ENCODE assay signal across 9 mouse cellular contexts in the genomic region with DNA sequence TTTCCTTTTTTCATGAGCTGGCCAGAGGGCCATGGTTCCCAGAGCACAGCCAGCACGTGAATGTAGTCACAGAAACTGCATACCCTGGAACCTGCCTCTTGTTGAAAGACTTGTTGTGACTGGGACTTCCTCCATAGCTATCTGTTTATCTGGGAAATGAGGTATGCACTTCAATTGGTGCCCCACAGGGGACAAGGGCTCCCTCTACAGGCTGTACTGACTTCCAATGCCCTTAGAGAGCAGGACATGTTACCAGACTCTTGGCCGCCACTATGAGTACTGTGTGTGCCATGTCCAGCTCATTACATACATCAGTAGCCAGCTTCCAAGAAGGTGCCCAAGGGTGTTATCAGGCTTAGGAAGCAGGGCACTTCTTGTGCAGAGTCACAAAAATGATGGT. TPM values are rescaled to one million over a fixed set of nuclear protein-coding genes. Genes with fewer than 3 reads are reported as not detected.
DNase-seq lines count a peak whose midpoint lies in the region; ATAC-seq and TF ChIP-seq lines count a peak whose summit lies in the region.
"Had no signal": no experiment of that assay in that cellular context is flagged by ENCODE, and none has a peak within 500 bp of the region (broad histone marks: within the 10 kb centered on the region; RNA-seq: fewer than 3 reads in every experiment).

No protein-coding gene starts in this region.

- no peaks in the 10 kb centered on the region for H3K9me3 ChIP-seq in stomach, postnatal 0 days (ENCODE audit: control insufficient read depth, low read length)
- H3K9me3 ChIP-seq: megakaryocyte, embryonic 14.5 days had no signal

- intact Hi-C loops in gastrocnemius, adult 2 months (cut with DNase I), result no loop called here

- no peak overlapping the region for H3K4me3 ChIP-seq in gastrocnemius, adult 2 months
- no peak overlapping the region for H3K4me3 ChIP-seq in thymus, adult 2 months (ENCODE audit: control insufficient read depth, insufficient read depth, low read length)
- H3K4me3 ChIP-seq in stomach, postnatal 0 days (ENCODE audit: low read depth, low read length), result no peak overlapping the region
- H3K4me3 ChIP-seq: megakaryocyte, embryonic 14.5 days had no signal

- peaks cover 39% of the 10 kb centered on the region for H3K36me3 ChIP-seq in thymus, adult 2 months (ENCODE audit: control insufficient read depth, insufficient read depth, low read length)
- H3K36me3 ChIP-seq in stomach, postnatal 0 days (ENCODE audit: control insufficient read depth, insufficient read depth, low read length), result peaks cover 28% of the 10 kb centered on the region

- no peak for TF ChIP-seq EP300 in stomach, postnatal 0 days (optimal IDR thresholded peaks at IDR 0.05)

- H3K9ac ChIP-seq in stomach, postnatal 0 days (ENCODE audit: low read length), result no peak overlapping the region

- 87% methylated on average over 2 of the region's 2 CpGs for WGBS in thymus, adult 2 months
- 71% methylated on average over 2 of the region's 2 CpGs for WGBS in stomach, postnatal 0 days

- ATAC-seq in hematopoietic stem cell, adult 5-6 weeks (replicated peaks in 1 of 2; ENCODE audit: insufficient read depth in 1 of 2, low FRiP score in 2 of 2, low TSS enrichment in 1 of 2, low read depth in 1 of 2, poor library complexity in 2 of 2, severe bottlenecking in 2 of 2), result peak; percentile 27 to 56; a peak in 1 of 4 replicates
- peak; percentile 45; the same call in 1 of the 2 replicates for ATAC-seq in stomach, postnatal 0 days (ENCODE audit: low FRiP score, low TSS enrichment)
- ATAC-seq in activated CD4-positive, CD25-positive, alpha-beta regulatory T cell, adult 4 months, result no peak

- no peak overlapping the region for H3K4me2 ChIP-seq in stomach, postnatal 0 days (replicated peaks; ENCODE audit: low read depth)

- peak; percentile 67 for DNase-seq in gastrocnemius, adult 2 months
- no peak for DNase-seq in gastrocnemius, postnatal 4 days (ENCODE audit: low spot score in 2 of 2)
- peak; percentile 47 for DNase-seq in thymus, adult 2 months
- DNase-seq in thymus, adult 18-20 months, result no peak
- peak; percentile 44 for DNase-seq in stomach, postnatal 0 days (ENCODE audit: low spot score)
- no peak for DNase-seq in ovary, postnatal 36 days (ENCODE audit: low spot score)

- TF ChIP-seq POLR2A in thymus, adult 2 months (IDR thresholded peaks at IDR 0.05; ENCODE audit: control insufficient read depth, extremely low read depth, insufficient read depth, low read length, poor library complexity), result no peak

- H3K27ac ChIP-seq in gastrocnemius, adult 2 months, result no peak overlapping the region
- no peak overlapping the region for H3K27ac ChIP-seq in thymus, adult 2 months (ENCODE audit: control insufficient read depth, insufficient read depth, low read length)
- no peak overlapping the region for H3K27ac ChIP-seq in stomach, postnatal 0 days (replicated peaks)

- no peaks in the 10 kb centered on the region for H3K4me1 ChIP-seq in thymus, adult 2 months (replicated peaks; ENCODE audit: control insufficient read depth, insufficient read depth, low read length)
- H3K4me1 ChIP-seq in stomach, postnatal 0 days (replicated peaks; ENCODE audit: control insufficient read depth, insufficient read depth), result no peaks in the 10 kb centered on the region

- no peaks in the 10 kb centered on the region for H3K27me3 ChIP-seq in thymus, adult 2 months (ENCODE audit: control insufficient read depth, insufficient read depth, low read length)
- H3K27me3 ChIP-seq in stomach, postnatal 0 days (ENCODE audit: control insufficient read depth, insufficient read depth, low read length), result no peaks in the 10 kb centered on the region
- H3K27me3 ChIP-seq: megakaryocyte, embryonic 14.5 days had no signal

- peak; percentile 67 for TF ChIP-seq CTCF in gastrocnemius, adult 2 months (IDR thresholded peaks at IDR 0.05)
- TF ChIP-seq CTCF in thymus, adult 2 months (IDR thresholded peaks at IDR 0.05; ENCODE audit: borderline replicate concordance, control insufficient read depth, extremely low read depth, insufficient read depth, low read length, poor library complexity), result no peak
- peak; percentile 68 for TF ChIP-seq CTCF in stomach, postnatal 0 days (IDR thresholded peaks at IDR 0.05; ENCODE audit: low read depth)

RNA-seq across cellular contexts. Expression of gene Ajm1, which starts 10.3 kb away (rescaled TPM):
- not detected for total RNA-seq in gastrocnemius, adult 2 months (2021)
- total RNA-seq in gastrocnemius, postnatal 4 days (2021), result under 1 TPM; 0.07 to 0.08 TPM
- polyA plus RNA-seq in thymus, adult 2 months (2012; rRNA removed), result 7.0 and 7.4 TPM in 2 replicates
- total RNA-seq in hematopoietic stem cell, adult 5-6 weeks (2017), result 0.40 TPM in 1 of 2 replicates, not detected in the other
- polyA plus RNA-seq in stomach, postnatal 0 days (2015; fragmentation: Nextera tagmentation; extraction: Ambion mirVana), result 0.29 and 0.52 TPM in 2 replicates
- polyA plus RNA-seq in activated CD4-positive, CD25-positive, alpha-beta regulatory T cell, adult 4 months (2017; shearing (Covaris generic)), result under 1 TPM in 1 of 2 experiments, not detected in 1; 0.07 TPM

RNA-seq across cellular contexts. Expression of gene Rabl6, which starts 16.5 kb away (rescaled TPM):
- total RNA-seq in gastrocnemius, adult 2 months (2021), result 10 to 100 TPM; 85.6 to 95.2 TPM
- total RNA-seq in gastrocnemius, postnatal 4 days (2021), result 10 to 100 TPM; 59.3 to 65.0 TPM
- 83.4 and 89.6 TPM in 2 replicates for polyA plus RNA-seq in thymus, adult 2 months (2012; rRNA removed)
- total RNA-seq in hematopoietic stem cell, adult 5-6 weeks (2017), result 56.5 and 67.0 TPM in 2 replicates
- polyA plus RNA-seq in stomach, postnatal 0 days (2015; fragmentation: Nextera tagmentation; extraction: Ambion mirVana), result 30.9 and 32.2 TPM in 2 replicates
- polyA plus RNA-seq in activated CD4-positive, CD25-positive, alpha-beta regulatory T cell, adult 4 months (2017; shearing (Covaris generic)), result 10 to 100 TPM; 16.1 to 19.8 TPM

RNA-seq across cellular contexts. Expression of gene Phpt1, which starts 16.8 kb away (rescaled TPM):
- total RNA-seq in gastrocnemius, adult 2 months (2021), result 10 to 100 TPM; 52.7 to 64.7 TPM
- total RNA-seq in gastrocnemius, postnatal 4 days (2021), result 10 to 100 TPM; 43.0 to 44.8 TPM
- 73.6 and 94.7 TPM in 2 replicates for polyA plus RNA-seq in thymus, adult 2 months (2012; rRNA removed)
- 27.8 and 63.7 TPM in 2 replicates for total RNA-seq in hematopoietic stem cell, adult 5-6 weeks (2017)
- polyA plus RNA-seq in stomach, postnatal 0 days (2015; fragmentation: Nextera tagmentation; extraction: Ambion mirVana), result 87.0 and 87.5 TPM in 2 replicates
- 10 to 100 TPM; 55.3 to 61.6 TPM for polyA plus RNA-seq in activated CD4-positive, CD25-positive, alpha-beta regulatory T cell, adult 4 months (2017; shearing (Covaris generic))

RNA-seq across cellular contexts. Expression of gene Mamdc4, which starts 17.2 kb away (rescaled TPM):
- total RNA-seq in gastrocnemius, adult 2 months (2021), result 1 to 10 TPM; 1.6 to 4.0 TPM
- total RNA-seq in gastrocnemius, postnatal 4 days (2021), result 1 to 10 TPM; 2.3 to 2.5 TPM
- 18.9 and 25.8 TPM in 2 replicates for polyA plus RNA-seq in thymus, adult 2 months (2012; rRNA removed)
- total RNA-seq in hematopoietic stem cell, adult 5-6 weeks (2017), result 1.1 and 4.8 TPM in 2 replicates
- 0.34 and 0.55 TPM in 2 replicates for polyA plus RNA-seq in stomach, postnatal 0 days (2015; fragmentation: Nextera tagmentation; extraction: Ambion mirVana)
- under 1 TPM; 0.40 to 0.91 TPM for polyA plus RNA-seq in activated CD4-positive, CD25-positive, alpha-beta regulatory T cell, adult 4 months (2017; shearing (Covaris generic))

RNA-seq across cellular contexts. Expression of gene Ccdc183, which starts 25.6 kb away (rescaled TPM):
- not detected for total RNA-seq in gastrocnemius, adult 2 months (2021)
- not detected for total RNA-seq in gastrocnemius, postnatal 4 days (2021)
- not detected in 2 replicates for polyA plus RNA-seq in thymus, adult 2 months (2012; rRNA removed)
- not detected in 2 replicates for total RNA-seq in hematopoietic stem cell, adult 5-6 weeks (2017)
- 0.21 and 0.34 TPM in 2 replicates for polyA plus RNA-seq in stomach, postnatal 0 days (2015; fragmentation: Nextera tagmentation; extraction: Ambion mirVana)
- not detected for polyA plus RNA-seq in activated CD4-positive, CD25-positive, alpha-beta regulatory T cell, adult 4 months (2017; shearing (Covaris generic))

Comparison
In these comparisons a context has a peak if more than half of its experiments do, and no peak if none do; other contexts are left out.
1. DNase-seq: peak in gastrocnemius, adult 2 months (single experiment), thymus, adult 2 months (single experiment) and stomach, postnatal 0 days (single experiment); none in gastrocnemius, postnatal 4 days (0 of 2), thymus, adult 18-20 months (0 of 2) and ovary, postnatal 36 days (single experiment).